Mouse (Mus musculus): ENCODE measurements at regions not wholly inside any gene's neighbourhood (a gene's known extent, or its start where the extent isn't known, plus 50 kb on each side); places are given as distances from the start of the nearest gene placed in this dataset.

DNA sequence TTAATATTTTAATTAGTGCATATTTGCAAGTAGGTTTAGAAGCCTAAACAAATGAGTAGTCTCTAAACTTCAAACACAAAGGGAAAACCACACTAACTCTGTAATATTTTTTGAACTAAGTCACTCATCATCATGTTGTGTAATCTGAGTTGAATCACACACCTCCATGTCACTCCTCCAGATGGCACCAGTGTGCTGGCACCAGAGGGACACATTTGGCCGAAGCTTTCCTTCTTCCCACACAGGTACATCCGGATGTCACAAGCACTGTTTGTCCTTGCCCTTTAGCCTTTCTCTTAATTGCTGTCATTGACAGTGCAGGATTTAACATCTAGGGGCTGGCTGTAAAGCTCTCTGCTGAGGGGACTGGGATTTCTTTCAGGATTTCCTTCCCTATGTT is 256.7 kb upstream of the Ccdc54 start:
- TF ChIP-seq POLR2A (IDR thresholded peaks at IDR 0.05; ENCODE audit: insufficient read depth, low read depth, low read length): no peak
- TF ChIP-seq CTCF (IDR thresholded peaks at IDR 0.05): peak; percentile 54
- TF ChIP-seq EP300 (IDR thresholded peaks at IDR 0.05; ENCODE audit: insufficient read depth, low read depth, low read length): no peak
